Mouse (Mus musculus) right cerebral cortex, adult 2 months (tissue): ENCODE data around the gene Tmem139.
A peak's percentile ranks its signal among the peaks of the same experiment; 100 is the strongest.

ENCODE experiments used
- DNase-seq, 2 experiments: peaks; one replicate each; pipeline ENCODE4 v3.0.0; 2021 to 2022; ENCODE audit warnings: low spot score in 2 of 2

Gene Tmem139

GRCm38 (mm10) chr6:42261524-42262170, at the start of gene Tmem139:
Tmem139 (plus strand) TSS chr6:42261970.
- DNase-seq, result no peak

GRCm38 (mm10) chr6:42215028-42215427, 46.7 kb upstream of the Tmem139 start, which contains the start of gene Tas2r144:
Tas2r144 (plus strand) TSS chr6:42215328.
- DNase-seq, result no peak

- no peak for DNase-seq
These were observed 39.5 kb upstream of the Tmem139 start for GRCm38 (mm10) chr6:42222286-42222685.

GRCm38 (mm10) chr6:42225046-42225445, 36.7 kb upstream of the Tmem139 start:
- no peak for DNase-seq

- peak; percentile 79 to 82 for DNase-seq
These were observed 34.3 kb upstream of the Tmem139 start for GRCm38 (mm10) chr6:42227240-42228101.

- DNase-seq, result no peak
These were observed 32.2 kb upstream of the Tmem139 start for GRCm38 (mm10) chr6:42229610-42230009.

GRCm38 (mm10) chr6:42231191-42231590, 30.6 kb upstream of the Tmem139 start:
- DNase-seq, result peak; percentile 29 to 49

GRCm38 (mm10) chr6:42237276-42237805, 24.4 kb upstream of the Tmem139 start:
- peak in 1 of 2 experiments; percentile 21 for DNase-seq

GRCm38 (mm10) chr6:42241311-42242045, 20.3 kb upstream of the Tmem139 start:
- peak in 1 of 2 experiments; percentile 21 for DNase-seq

- peak; percentile 48 to 66 for DNase-seq
These were observed 15.9 kb upstream of the Tmem139 start, which contains the start of gene Gstk1 for GRCm38 (mm10) chr6:42245711-42246353. Gstk1 (plus strand) TSS chr6:42245935.

- no peak for DNase-seq
These were observed 14.6 kb upstream of the Tmem139 start for GRCm38 (mm10) chr6:42247173-42247572.

GRCm38 (mm10) chr6:42247981-42248380, 13.8 kb upstream of the Tmem139 start:
- no peak for DNase-seq

- no peak for DNase-seq
These were observed 10.0 kb upstream of the Tmem139 start for GRCm38 (mm10) chr6:42251791-42252190.

GRCm38 (mm10) chr6:42253103-42253502, 8.7 kb upstream of the Tmem139 start:
- DNase-seq, result no peak

- peak; percentile 49 to 59 for DNase-seq
These were observed 4.4 kb upstream of the Tmem139 start for GRCm38 (mm10) chr6:42257303-42257863.

GRCm38 (mm10) chr6:42260430-42260829, 1.3 kb upstream of the Tmem139 start:
- DNase-seq, result no peak

GRCm38 (mm10) chr6:42264626-42265312, 3.0 kb downstream of the Tmem139 start, which contains the start of gene Casp2:
Casp2 (plus strand) TSS chr6:42264985.
- peak; percentile 98 for DNase-seq

GRCm38 (mm10) chr6:42265391-42266330, 3.9 kb downstream of the Tmem139 start:
- no peak for DNase-seq

- no peak for DNase-seq
These were observed 9.0 kb downstream of the Tmem139 start for GRCm38 (mm10) chr6:42270817-42271216.
